Mouse (Mus musculus) ES-E14 (cell line): ENCODE results near the gene Ccdc93.

Experiments used
- CHD2 ChIP-seq: IDR thresholded peaks from 2 replicates; pipeline ENCODE4 v1.6.1; 2014; ENCODE audit warnings: mild to moderate bottlenecking, low read depth, low read length, inconsistent platforms
- HCFC1 ChIP-seq: IDR thresholded peaks from 2 replicates; pipeline ENCODE4 v1.6.1; 2012; ENCODE audit warnings: low read length, inconsistent platforms, borderline replicate concordance; ENCODE audit not compliant: insufficient read depth
- MAFK ChIP-seq: IDR thresholded peaks from 2 replicates; pipeline ENCODE4 v1.6.1; 2014; ENCODE audit warnings: mild to moderate bottlenecking, low read depth, low read length, inconsistent platforms; ENCODE audit not compliant: insufficient read depth
- ZNF384 ChIP-seq: IDR thresholded peaks from 2 replicates; pipeline ENCODE4 v1.6.1; 2012; ENCODE audit warnings: low read depth, low read length, inconsistent platforms

GRCm38 (mm10) chr1:121440535-121441381, 9.9 kb downstream of the Ccdc93 start:
- TF ChIP-seq MAFK = no peak
- no peak for TF ChIP-seq CHD2
- TF ChIP-seq ZNF384 = no peak
- TF ChIP-seq HCFC1 = no peak
